Mouse (Mus musculus) kidney, adult 9 months (tissue): ENCODE measurements at regions not wholly inside any gene's neighbourhood (a gene's known extent, or its start where the extent isn't known, plus 50 kb on each side); places are given as distances from the start of the nearest gene placed in this dataset.

Source experiments
- DNase-seq: peaks from one replicate; pipeline ENCODE4 v3.0.0; 2022

- DNase-seq: no peak
These were observed 58.6 kb downstream of the Drd1 start for GRCm38 (mm10) chr13:53996867-53997266.

GRCm38 (mm10) chr13:53992863-53993451, 62.5 kb downstream of the Drd1 start:
- DNase-seq: no peak

GRCm38 (mm10) chr13:53979226-53979625, 76.3 kb downstream of the Drd1 start:
- DNase-seq: no peak

DNA sequence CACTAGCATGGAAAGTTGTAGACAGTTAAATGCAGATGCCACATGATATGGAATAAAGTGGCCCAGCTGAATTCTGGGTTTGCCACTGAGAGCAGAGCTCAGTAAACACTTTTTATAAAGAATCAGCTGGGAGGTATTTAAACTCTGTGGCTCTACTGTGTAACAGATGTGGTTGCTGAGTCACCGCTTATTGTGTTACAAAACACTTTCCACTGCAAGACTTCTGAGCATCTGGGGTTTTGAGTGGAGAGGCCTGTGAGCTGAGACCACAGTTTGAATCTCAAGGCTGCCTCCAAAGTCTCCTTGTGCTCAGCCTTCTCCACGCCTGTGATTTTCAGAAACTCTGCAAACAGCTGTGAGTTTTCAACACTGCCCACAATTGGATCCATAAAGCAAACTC, 86.1 kb downstream of the Drd1 start:
- DNase-seq: no peak

- no peak for DNase-seq
These were observed 99.3 kb downstream of the Drd1 start for GRCm38 (mm10) chr13:53956167-53956566.

GRCm38 (mm10) chr13:53948056-53948455, 107.4 kb downstream of the Drd1 start:
- DNase-seq: no peak

DNA sequence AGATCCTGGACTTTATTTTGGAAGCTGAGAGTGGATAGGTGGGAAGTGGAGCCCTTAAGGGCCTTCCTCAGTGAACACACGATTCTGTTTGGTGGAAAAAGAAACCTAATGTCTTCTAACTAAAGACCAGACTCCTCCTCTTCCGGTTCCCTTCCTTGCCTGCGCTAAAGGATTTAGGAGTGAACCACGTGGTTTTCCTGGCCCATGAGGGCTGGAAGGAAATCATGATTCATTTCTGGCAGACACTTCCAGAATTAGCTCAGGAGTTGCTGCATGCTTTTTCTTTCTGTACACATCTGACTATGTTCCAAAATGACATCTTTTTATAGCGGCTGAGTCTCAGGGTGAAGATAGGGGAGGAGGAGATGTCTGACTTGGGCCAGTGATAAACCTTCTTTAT, 109.8 kb downstream of the Drd1 start:
- peak; percentile 66 for DNase-seq

DNA sequence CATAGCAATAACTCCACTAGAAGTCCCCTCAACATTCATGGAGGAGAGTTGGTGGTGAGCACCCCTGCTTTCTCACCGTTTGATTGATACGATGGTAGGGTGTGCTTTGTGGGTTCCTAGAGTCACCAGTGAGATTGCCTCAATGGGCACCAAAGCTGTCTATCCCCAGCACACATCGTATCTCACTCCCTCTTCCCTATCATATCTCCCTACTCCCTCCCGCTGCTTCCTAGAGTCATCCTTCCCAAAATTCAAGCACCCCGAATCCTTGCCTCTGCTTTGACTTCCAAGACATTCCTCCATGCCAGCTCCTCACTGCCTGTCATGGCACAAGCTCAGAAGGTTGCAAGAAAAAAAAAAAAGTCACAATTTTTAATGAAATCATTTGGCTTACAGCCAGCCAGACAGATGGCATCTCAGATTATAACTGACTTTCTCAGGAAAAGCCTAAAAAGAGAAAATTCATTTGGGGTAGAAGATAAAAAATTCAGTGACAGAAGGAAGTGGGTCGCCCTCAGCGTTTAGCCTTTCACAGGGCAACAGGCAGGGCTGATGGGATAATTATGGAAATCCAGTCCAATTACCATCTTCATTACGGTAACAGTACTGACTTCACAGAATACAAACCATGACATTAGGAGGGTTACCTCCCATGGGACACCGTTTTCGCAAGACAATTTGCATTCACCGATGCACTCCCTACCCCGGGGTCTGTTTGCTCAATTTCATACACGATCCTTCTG, 114.3 kb downstream of the Drd1 start:
- no peak for DNase-seq

GRCm38 (mm10) chr13:53935174-53935699, 120.3 kb downstream of the Drd1 start:
- no peak for DNase-seq

- no peak for DNase-seq
These were observed 121.0 kb downstream of the Drd1 start for GRCm38 (mm10) chr13:53934457-53934856.

DNA sequence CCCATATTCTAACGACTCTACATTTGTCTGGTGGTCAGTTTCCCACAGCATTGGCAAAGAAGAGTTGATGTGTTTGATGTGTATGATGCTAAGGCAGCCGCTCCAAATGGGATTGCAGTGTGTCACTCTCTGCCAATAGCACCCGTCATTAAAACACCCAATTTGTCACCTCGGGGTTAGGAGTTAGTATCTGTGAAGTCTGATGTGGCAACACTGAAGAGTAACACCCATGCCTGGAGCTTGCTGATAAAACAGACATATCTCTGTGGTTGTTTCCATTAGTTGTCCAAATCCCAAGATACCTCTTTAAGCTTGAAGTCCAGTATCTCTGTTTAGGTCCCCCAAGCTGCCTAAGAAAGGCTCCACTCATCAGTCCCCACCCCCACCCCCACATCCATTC, 129.4 kb downstream of the Drd1 start:
- DNase-seq: no peak

- no peak for DNase-seq
These were observed 131.1 kb downstream of the Drd1 start for GRCm38 (mm10) chr13:53924433-53924832.

DNA sequence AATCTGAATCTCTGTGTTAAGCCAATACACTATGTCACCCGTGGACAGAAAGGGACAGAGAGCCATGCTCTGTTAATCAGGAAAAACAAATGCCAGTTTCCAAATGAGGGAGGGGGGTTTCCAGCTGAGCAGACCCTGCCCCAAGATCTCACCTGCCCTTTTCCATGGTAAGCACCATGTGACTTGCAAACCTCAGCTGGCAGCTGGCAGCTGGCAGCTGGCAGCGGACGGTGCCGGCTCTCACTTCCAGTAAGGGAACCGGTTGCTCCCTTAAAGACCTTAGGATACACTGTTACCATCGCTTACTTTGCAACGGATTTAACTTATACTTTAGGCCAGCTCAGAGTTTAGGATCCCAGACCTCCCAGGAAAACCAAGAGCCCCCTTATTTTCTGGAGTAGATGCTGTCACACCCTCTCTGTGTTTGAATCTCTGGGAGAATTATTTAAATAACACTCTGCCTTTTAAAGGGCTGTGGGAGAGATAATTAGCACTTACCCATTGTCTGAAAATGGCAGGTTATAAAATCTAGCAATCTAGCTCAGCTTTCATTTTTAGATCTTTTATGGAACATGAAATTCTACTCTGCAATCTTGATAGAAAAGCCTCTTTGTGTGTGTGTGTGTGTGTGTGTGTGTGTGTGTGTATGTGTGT, 131.7 kb downstream of the Drd1 start:
- DNase-seq: no peak

- no peak for DNase-seq
These were observed 133.7 kb downstream of the Drd1 start for GRCm38 (mm10) chr13:53921796-53922195.

DNA sequence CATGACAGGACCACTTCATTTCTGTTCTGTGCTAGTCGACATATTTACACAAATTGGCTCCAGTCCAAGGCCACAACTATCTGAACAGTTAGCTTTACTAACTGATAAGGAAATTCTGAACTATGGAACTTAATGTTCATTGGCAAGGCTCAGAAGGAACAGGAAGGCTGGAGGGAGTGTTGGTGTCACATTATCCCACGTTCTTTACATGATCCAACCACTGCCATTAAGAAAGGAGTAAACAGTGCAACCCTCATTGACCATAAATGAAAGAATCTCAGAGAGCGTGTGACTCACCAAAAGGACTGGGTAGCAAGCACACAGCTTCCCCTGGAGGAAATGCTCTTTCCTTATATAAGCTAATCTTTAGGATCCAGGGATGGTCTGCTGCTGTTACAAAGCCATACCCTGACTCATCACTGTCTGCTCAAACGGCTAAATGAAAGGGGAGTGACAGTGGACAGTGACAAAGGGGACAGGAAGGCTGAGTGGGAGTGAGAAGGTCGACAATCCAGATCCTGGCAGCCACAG, 135.6 kb downstream of the Drd1 start:
- peak; percentile 3 for DNase-seq

GRCm38 (mm10) chr13:53915456-53915855, 140.0 kb downstream of the Drd1 start:
- DNase-seq: no peak

DNA sequence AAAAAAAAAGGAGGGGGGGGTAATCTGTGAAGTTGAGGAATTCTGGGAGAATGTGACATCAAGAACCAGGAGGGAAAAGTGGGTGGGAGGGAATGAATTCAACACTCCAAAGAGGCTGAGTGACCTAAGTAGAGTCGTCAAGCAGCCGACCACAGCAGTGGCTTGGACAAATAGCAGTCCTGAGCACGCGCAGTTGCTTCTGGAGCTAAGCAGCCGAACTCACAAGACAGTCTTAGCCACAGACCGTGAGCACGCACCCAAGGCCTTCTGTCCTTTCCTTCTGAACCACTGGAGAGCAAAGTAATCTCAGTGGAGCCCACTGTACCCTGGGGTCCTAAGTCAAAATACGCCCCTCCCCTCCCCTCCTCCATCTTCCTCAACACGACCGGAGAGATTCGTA, 141.1 kb downstream of the Drd1 start:
- no peak for DNase-seq

DNA sequence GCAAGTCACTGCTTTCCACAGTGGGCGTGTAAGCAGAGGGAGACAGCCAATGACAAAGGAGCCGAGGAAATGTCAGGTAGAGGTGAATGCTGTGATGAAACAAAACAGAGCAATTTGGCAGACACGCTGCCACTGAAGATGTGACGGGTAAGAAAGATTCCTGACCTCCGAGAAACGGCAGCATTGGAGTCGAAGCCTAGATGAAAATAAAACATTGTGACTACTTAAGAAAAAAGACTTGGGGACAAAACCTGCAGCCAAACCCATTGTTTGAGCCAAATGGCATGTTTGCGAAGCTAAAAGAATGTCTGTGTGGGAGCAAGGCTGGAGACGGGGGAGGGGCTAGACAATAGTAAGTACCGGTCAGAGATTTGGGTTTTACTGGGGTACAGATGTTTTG, 142.0 kb downstream of the Drd1 start:
- no peak for DNase-seq

DNA sequence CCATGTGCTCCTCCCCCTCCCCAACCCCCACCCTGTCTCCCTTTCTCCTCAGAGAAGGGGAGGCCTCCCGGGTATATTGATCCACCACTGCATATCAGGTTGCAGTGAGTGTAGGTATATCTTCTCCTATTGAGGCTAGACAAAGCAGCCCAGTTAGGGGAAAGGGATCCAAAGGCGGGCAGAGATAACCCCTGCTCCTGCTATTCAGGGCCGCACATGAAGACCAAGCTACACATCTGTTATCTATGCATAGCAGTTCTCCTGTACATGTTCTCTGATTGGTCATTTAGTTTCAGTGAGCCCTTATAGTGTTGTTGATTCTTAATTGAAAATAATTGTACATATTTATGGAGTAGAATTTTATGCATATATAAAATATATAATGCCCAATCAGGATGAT, 143.7 kb downstream of the Drd1 start:
- no peak for DNase-seq

GRCm38 (mm10) chr13:53911261-53911660, 144.2 kb downstream of the Drd1 start:
- DNase-seq: no peak

- no peak for DNase-seq
These were observed 145.3 kb downstream of the Drd1 start for GRCm38 (mm10) chr13:53910251-53910650.

DNA sequence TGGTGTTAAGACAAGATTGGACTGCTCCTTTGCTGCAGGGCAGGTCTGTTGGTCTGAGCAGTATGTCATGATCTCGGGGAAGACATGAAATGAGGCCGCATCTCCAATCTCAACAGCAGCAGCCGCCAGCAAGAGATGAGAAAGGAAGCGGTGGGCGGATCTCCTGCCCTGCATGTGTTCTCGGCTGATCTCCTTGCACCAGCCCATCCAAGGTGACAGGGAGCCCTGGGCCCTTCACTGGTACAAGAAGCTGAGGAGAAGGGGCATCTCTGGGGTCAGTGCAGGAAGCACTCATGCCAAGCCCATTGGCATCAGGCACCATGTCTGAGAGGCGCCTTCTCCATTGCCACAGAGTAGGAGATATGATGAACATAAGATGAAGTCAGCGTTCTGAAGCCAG, 151.0 kb downstream of the Drd1 start:
- no peak for DNase-seq

- no peak for DNase-seq
These were observed 151.9 kb downstream of the Drd1 start for GRCm38 (mm10) chr13:53903626-53904025.

- DNase-seq: no peak
These were observed 152.7 kb downstream of the Drd1 start for GRCm38 (mm10) chr13:53902831-53903230.
